Mouse (Mus musculus): ENCODE data around the gene Ciao1.
"Not testable (repeated sequence)": the region's sequence is repeated elsewhere in the genome, so short reads cannot be mapped to it uniquely, and the experiment has no call there.

Gene Ciao1

GRCm38 (mm10) chr2:127250291-127251008, 2.8 kb upstream of the Ciao1 start:
- no peak for DNase-seq (ENCODE audit: extremely low spot score, low read depth, low spot score)

GRCm38 (mm10) chr2:127248334-127249004, 853 bp upstream of the Ciao1 start:
- DNase-seq (ENCODE audit: extremely low spot score, low read depth, low spot score), result no peak

GRCm38 (mm10) chr2:127240065-127240464, 7.6 kb downstream of the Ciao1 start:
- no peak for DNase-seq (ENCODE audit: extremely low spot score, low read depth, low spot score)

- DNase-seq (ENCODE audit: extremely low spot score, low read depth, low spot score), result no peak
These were observed 9.6 kb downstream of the Ciao1 start for GRCm38 (mm10) chr2:127237897-127238610.

GRCm38 (mm10) chr2:127225261-127225660, 22.4 kb downstream of the Ciao1 start:
- DNase-seq (ENCODE audit: extremely low spot score, low read depth, low spot score), result no peak

- DNase-seq (ENCODE audit: extremely low spot score, low read depth, low spot score), result no peak
These were observed 29.9 kb downstream of the Ciao1 start for GRCm38 (mm10) chr2:127217746-127218145.

GRCm38 (mm10) chr2:127210701-127211100, 36.9 kb downstream of the Ciao1 start:
- DNase-seq (ENCODE audit: extremely low spot score, low read depth, low spot score), result no peak

GRCm38 (mm10) chr2:127208452-127208769, 39.2 kb downstream of the Ciao1 start:
- no peak for DNase-seq (ENCODE audit: extremely low spot score, low read depth, low spot score)

GRCm38 (mm10) chr2:127207547-127208451, 39.8 kb downstream of the Ciao1 start, which contains the start of the genes 1810024B03Rik and Snrnp200:
Gene 1810024B03Rik, minus strand, starts transcription at chr2:127208280.
Gene Snrnp200, plus strand, starts transcription at chr2:127208386.
- DNase-seq (ENCODE audit: extremely low spot score, low read depth, low spot score), result peak; percentile 90

GRCm38 (mm10) chr2:127206916-127207315, 40.7 kb downstream of the Ciao1 start:
- no peak for DNase-seq (ENCODE audit: extremely low spot score, low read depth, low spot score)

GRCm38 (mm10) chr2:127205936-127206335, 41.7 kb downstream of the Ciao1 start:
- not testable (repeated sequence) for DNase-seq (ENCODE audit: extremely low spot score, low read depth, low spot score)

GRCm38 (mm10) chr2:127204932-127205331, 42.7 kb downstream of the Ciao1 start:
- peak; percentile 53 for DNase-seq (ENCODE audit: extremely low spot score, low read depth, low spot score)

Measured in hindlimb bud, embryonic 11.5 days (tissue).